Mouse (Mus musculus): Measurements from ENCODE around the gene Haghl. TPM values are rescaled to one million over a fixed set of nuclear protein-coding genes. Genes with fewer than 3 reads are reported as not detected.

The Haghl gene
- polyA plus RNA-seq (2011; ENCODE audit: insufficient read depth, insufficient read length, low replicate concordance, missing spikeins), result 26.2 and 45.8 TPM in 2 replicates

- Histone ChIP-seq H3K4me3 (replicated peaks; ENCODE audit: control insufficient read depth, low read depth, low read length) (peak within 1 kb of the TSS; percentile 94), H3K4me1 (ENCODE audit: control insufficient read depth, insufficient read depth, low read length) (peaks cover 2% of the 10 kb centered on the region), H3K27ac (ENCODE audit: control insufficient read depth, insufficient read depth, low read depth, low read length, poor library complexity) (peak within 1 kb of the TSS; percentile 76)
- WGBS, result under 1% methylated on average over 23 of the region's 23 CpGs
- TF ChIP-seq CTCF (IDR thresholded peaks at IDR 0.05; ENCODE audit: control insufficient read depth, insufficient read depth, low read length), result 0 out of 2 replicates have a peak, but pooled peaks have one; percentile 7
- peak; percentile 77; the same call in 1 of the 2 replicates for TF ChIP-seq POLR2A (IDR thresholded peaks at IDR 0.05; ENCODE audit: borderline replicate concordance, control insufficient read depth, low read depth, low read length)
These were observed at the start of gene Haghl for GRCm38 (mm10) chr17:25785281-25785745. Gene Haghl (minus strand): TSS chr17:25785673.

- no peak; the same call in 1 of the 2 replicates for TF ChIP-seq CTCF (IDR thresholded peaks at IDR 0.05; ENCODE audit: control insufficient read depth, insufficient read depth, low read length)
- no peak for TF ChIP-seq POLR2A (IDR thresholded peaks at IDR 0.05; ENCODE audit: borderline replicate concordance, control insufficient read depth, low read depth, low read length)
- Histone ChIP-seq H3K27ac (ENCODE audit: control insufficient read depth, insufficient read depth, low read depth, low read length, poor library complexity) (no peak overlapping the region), H3K4me3 (replicated peaks; ENCODE audit: control insufficient read depth, low read depth, low read length) (no peak overlapping the region), H3K4me1 (ENCODE audit: control insufficient read depth, insufficient read depth, low read length) (peaks cover 3% of the 10 kb centered on the region; the same call in 1 of the 2 replicates)
- 88% methylated on average over 12 of the region's 12 CpGs for WGBS
These were observed 49.2 kb upstream of the Haghl start for GRCm38 (mm10) chr17:25834595-25835222.

GRCm38 (mm10) chr17:25833961-25834594 is 48.6 kb upstream of the Haghl start:
- WGBS, result 44% methylated on average over 6 of the region's 6 CpGs
- Histone ChIP-seq H3K4me1 (ENCODE audit: control insufficient read depth, insufficient read depth, low read length) (peaks cover 4% of the 10 kb centered on the region; the same call in 1 of the 2 replicates), H3K27ac (ENCODE audit: control insufficient read depth, insufficient read depth, low read depth, low read length, poor library complexity) (no peak overlapping the region), H3K4me3 (replicated peaks; ENCODE audit: control insufficient read depth, low read depth, low read length) (peak overlapping the region; percentile 87)
- TF ChIP-seq POLR2A (IDR thresholded peaks at IDR 0.05; ENCODE audit: borderline replicate concordance, control insufficient read depth, low read depth, low read length), result no peak
- TF ChIP-seq CTCF (IDR thresholded peaks at IDR 0.05; ENCODE audit: control insufficient read depth, insufficient read depth, low read length), result no peak

GRCm38 (mm10) chr17:25833291-25833663 is 47.8 kb upstream of the Haghl start, which contains the start of gene Stub1:
Gene Stub1 (minus strand): TSS chr17:25833404.
- under 1% methylated on average over 24 of the region's 24 CpGs for WGBS
- peaks cover 7% of the 10 kb centered on the region; the same call in 1 of the 2 replicates for H3K4me1 ChIP-seq (ENCODE audit: control insufficient read depth, insufficient read depth, low read length)
- peak within 1 kb of the TSS; percentile 89 for H3K27ac ChIP-seq (ENCODE audit: control insufficient read depth, insufficient read depth, low read depth, low read length, poor library complexity)
- peak within 1 kb of the TSS; percentile 87 for H3K4me3 ChIP-seq (replicated peaks; ENCODE audit: control insufficient read depth, low read depth, low read length)
- TF ChIP-seq CTCF (IDR thresholded peaks at IDR 0.05; ENCODE audit: control insufficient read depth, insufficient read depth, low read length) (no peak), POLR2A (IDR thresholded peaks at IDR 0.05; ENCODE audit: borderline replicate concordance, control insufficient read depth, low read depth, low read length) (no peak)

- WGBS, result under 1% methylated on average over 77 of the region's 77 CpGs
- H3K4me3 ChIP-seq (replicated peaks; ENCODE audit: control insufficient read depth, low read depth, low read length), result peak overlapping the region; percentile 87
- peak; percentile 82; the same call in 1 of the 2 replicates for TF ChIP-seq POLR2A (IDR thresholded peaks at IDR 0.05; ENCODE audit: borderline replicate concordance, control insufficient read depth, low read depth, low read length)
- TF ChIP-seq CTCF (IDR thresholded peaks at IDR 0.05; ENCODE audit: control insufficient read depth, insufficient read depth, low read length), result no peak
- peak overlapping the region; percentile 89 for H3K27ac ChIP-seq (ENCODE audit: control insufficient read depth, insufficient read depth, low read depth, low read length, poor library complexity)
- H3K4me1 ChIP-seq (ENCODE audit: control insufficient read depth, insufficient read depth, low read length), result peaks cover 7% of the 10 kb centered on the region; the same call in 1 of the 2 replicates
These were observed 47.2 kb upstream of the Haghl start for GRCm38 (mm10) chr17:25832436-25833290.

- no peak for TF ChIP-seq CTCF (IDR thresholded peaks at IDR 0.05; ENCODE audit: control insufficient read depth, insufficient read depth, low read length)
- no peak for TF ChIP-seq POLR2A (IDR thresholded peaks at IDR 0.05; ENCODE audit: borderline replicate concordance, control insufficient read depth, low read depth, low read length)
- Histone ChIP-seq H3K27ac (ENCODE audit: control insufficient read depth, insufficient read depth, low read depth, low read length, poor library complexity) (no peak overlapping the region; the same call in 1 of the 2 replicates), H3K4me1 (ENCODE audit: control insufficient read depth, insufficient read depth, low read length) (peaks cover 7% of the 10 kb centered on the region; the same call in 1 of the 2 replicates), H3K4me3 (replicated peaks; ENCODE audit: control insufficient read depth, low read depth, low read length) (peak overlapping the region; percentile 69)
- WGBS, result 51% methylated on average over 21 of the region's 21 CpGs
These were observed 46.2 kb upstream of the Haghl start for GRCm38 (mm10) chr17:25831451-25832281.

GRCm38 (mm10) chr17:25830806-25831431 is 45.4 kb upstream of the Haghl start:
- 88% methylated on average over 14 of the region's 14 CpGs for WGBS
- no peak for TF ChIP-seq CTCF (IDR thresholded peaks at IDR 0.05; ENCODE audit: control insufficient read depth, insufficient read depth, low read length)
- TF ChIP-seq POLR2A (IDR thresholded peaks at IDR 0.05; ENCODE audit: borderline replicate concordance, control insufficient read depth, low read depth, low read length), result no peak
- H3K4me1 ChIP-seq (ENCODE audit: control insufficient read depth, insufficient read depth, low read length), result peaks cover 7% of the 10 kb centered on the region; the same call in 1 of the 2 replicates
- H3K27ac ChIP-seq (ENCODE audit: control insufficient read depth, insufficient read depth, low read depth, low read length, poor library complexity), result no peak overlapping the region
- H3K4me3 ChIP-seq (replicated peaks; ENCODE audit: control insufficient read depth, low read depth, low read length), result no peak overlapping the region

Measured in bone marrow, adult 2 months (tissue).